8 mouse cellular contexts compared by ENCODE assay signal in the genomic region with DNA sequence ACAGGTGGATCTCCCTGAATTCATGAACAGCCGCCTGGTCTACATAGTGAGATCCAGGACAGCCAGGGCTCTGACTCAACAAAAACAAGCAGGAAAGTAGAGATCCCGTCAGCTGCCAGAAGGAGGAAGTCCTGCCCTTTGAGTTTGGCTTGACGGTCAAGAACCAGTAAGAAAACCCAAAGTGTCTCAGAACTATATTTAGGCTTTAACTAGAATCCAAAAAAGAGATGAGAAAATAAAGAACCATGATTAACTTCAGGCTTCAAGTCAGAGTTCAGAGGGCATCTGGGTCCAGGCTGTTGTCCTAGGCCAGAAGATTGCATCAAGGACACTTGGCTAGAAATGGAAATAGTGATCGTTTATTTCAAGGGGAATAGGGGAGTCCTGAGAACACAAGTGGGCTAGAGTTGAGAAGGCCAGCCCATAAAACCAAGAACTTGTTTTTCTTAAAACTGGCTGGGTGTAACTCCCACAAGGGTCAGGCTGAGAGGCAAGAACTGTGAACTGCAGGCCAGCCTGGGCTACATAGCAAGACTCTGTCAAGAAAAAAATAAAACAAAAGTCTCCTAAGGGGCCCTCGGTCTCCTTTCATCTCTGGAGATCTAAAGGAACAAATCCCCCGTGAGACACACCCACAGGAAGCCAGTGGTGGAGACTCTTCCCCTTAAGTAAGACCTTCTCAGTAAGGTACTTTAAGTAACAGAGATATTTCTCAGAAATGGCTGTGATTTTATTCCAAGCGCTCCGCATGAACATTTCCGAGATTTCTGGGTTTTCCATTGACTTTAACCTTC. TPM values are rescaled to one million over a fixed set of nuclear protein-coding genes. Genes with fewer than 3 reads are reported as not detected.
DNase-seq lines count a peak whose midpoint lies in the region; ATAC-seq and TF ChIP-seq lines count a peak whose summit lies in the region.

No protein-coding gene starts in this region.

- TF ChIP-seq CTCF in MEL (IDR thresholded peaks at IDR 0.05 in 2 of 3, conservative IDR thresholded peaks at IDR 0.05 in 1 of 3; ENCODE audit: control insufficient read depth in 1 of 3, insufficient read depth in 1 of 3, low read depth in 2 of 3, low read length in 3 of 3, poor library complexity in 1 of 3, severe bottlenecking in 1 of 3): peak in 2 of 3 experiments; percentile 27 to 39; a peak in 3 of 6 replicates

- TF ChIP-seq EP300 in MEL (IDR thresholded peaks at IDR 0.05; ENCODE audit: low read depth in 1 of 2, low read length in 2 of 2): no peak

- peak; percentile 83 for ATAC-seq in inflammation-experienced regulatory T-cells, adult 6 months
- ATAC-seq in megakaryocyte progenitor cell, adult 5-6 weeks (replicated peaks; ENCODE audit: poor library complexity): peak; percentile 49; the same call in 1 of the 2 replicates
- ATAC-seq in hindbrain, embryonic 16.5 days: no peak

- no peaks in the 10 kb centered on the region for H3K79me2 ChIP-seq in MEL (ENCODE audit: control insufficient read depth, insufficient read depth, low read length, poor library complexity)

- H3K27ac ChIP-seq in MEL (ENCODE audit: control insufficient read depth, low read depth, low read length): no peak overlapping the region
- no peak overlapping the region for H3K27ac ChIP-seq in hindbrain, embryonic 16.5 days (ENCODE audit: low read depth, low read length)
- H3K27ac ChIP-seq in forebrain, embryonic 10.5 days: no peak overlapping the region

- H3K4me2 ChIP-seq in hindbrain, embryonic 16.5 days (ENCODE audit: low read length): no peak overlapping the region

- peaks cover 1 to 9% of the 10 kb centered on the region in 2 experiments; a peak in 3 of 4 replicates for H3K4me1 ChIP-seq in MEL (ENCODE audit: control insufficient read depth in 1 of 2, insufficient read depth in 2 of 2, low read length in 2 of 2)
- H3K4me1 ChIP-seq in hindbrain, embryonic 16.5 days (ENCODE audit: control insufficient read depth, insufficient read depth, low read depth, low read length): peaks cover 15% of the 10 kb centered on the region
- H3K4me1 ChIP-seq in forebrain, embryonic 10.5 days: peaks cover 32% of the 10 kb centered on the region

- 84% methylated on average over 9 of the region's 9 CpGs for WGBS in hindbrain, embryonic 16.5 days
- WGBS in forebrain, embryonic 10.5 days: 84% methylated on average over 9 of the region's 9 CpGs

- no peak overlapping the region for H3K4me3 ChIP-seq in MEL (ENCODE audit: control insufficient read depth in 1 of 2, insufficient read depth in 1 of 2, low read depth in 2 of 2, low read length in 2 of 2)
- H3K4me3 ChIP-seq in hindbrain, embryonic 16.5 days (ENCODE audit: low read length): no peak overlapping the region
- no peak overlapping the region for H3K4me3 ChIP-seq in forebrain, embryonic 10.5 days

- H3K27me3 ChIP-seq in MEL (ENCODE audit: control insufficient read depth in 1 of 2, insufficient read depth in 2 of 2, low read length in 2 of 2): no peaks in the 10 kb centered on the region
- no peaks in the 10 kb centered on the region for H3K27me3 ChIP-seq in hindbrain, embryonic 16.5 days (replicated peaks; ENCODE audit: control insufficient read depth, insufficient read depth, low read length)
- peaks cover 13% of the 10 kb centered on the region for H3K27me3 ChIP-seq in forebrain, embryonic 10.5 days (ENCODE audit: poor library complexity, severe bottlenecking)

- peak; percentile 47 for TF ChIP-seq RAD21 in MEL (IDR thresholded peaks at IDR 0.05; ENCODE audit: low read depth, low read length)

- no peaks in the 10 kb centered on the region for H3K9me3 ChIP-seq in MEL (replicated peaks; ENCODE audit: insufficient read depth, low read length)
- no peaks in the 10 kb centered on the region for H3K9me3 ChIP-seq in hindbrain, embryonic 16.5 days (ENCODE audit: control insufficient read depth, low read length)
- no peaks in the 10 kb centered on the region for H3K9me3 ChIP-seq in forebrain, embryonic 10.5 days

- peaks cover 0 to 10% of the 10 kb centered on the region in 2 experiments; a peak in 2 of 4 replicates for H3K36me3 ChIP-seq in MEL (ENCODE audit: control insufficient read depth in 1 of 2, insufficient read depth in 2 of 2, low read length in 2 of 2)
- H3K36me3 ChIP-seq in hindbrain, embryonic 16.5 days (ENCODE audit: control insufficient read depth, insufficient read depth, low read length): no peaks in the 10 kb centered on the region
- H3K36me3 ChIP-seq in forebrain, embryonic 10.5 days (replicated peaks): no peaks in the 10 kb centered on the region

- peak; percentile 56 for DNase-seq in gastrocnemius, postnatal 25 days
- DNase-seq in gastrocnemius, postnatal 10 days: no peak
- peak; percentile 54 for DNase-seq in MEL (ENCODE audit: low read depth, low spot score)
- DNase-seq in forebrain, embryonic 10.5 days (ENCODE audit: extremely low spot score, low spot score): no peak
- no peak for DNase-seq in cerebellum, adult 18-20 months

- no peak for TF ChIP-seq POLR2A in MEL (IDR thresholded peaks at IDR 0.05; ENCODE audit: control insufficient read depth in 1 of 2, insufficient read depth in 1 of 2, low read depth in 1 of 2, low read length in 2 of 2, poor library complexity in 1 of 2)

- no peak overlapping the region for H3K9ac ChIP-seq in MEL (ENCODE audit: control insufficient read depth, low read depth, low read length, poor library complexity, severe bottlenecking)
- H3K9ac ChIP-seq in hindbrain, embryonic 16.5 days (ENCODE audit: low read depth, low read length): no peak overlapping the region

TF ChIP-seq in MEL, 35 proteins besides CTCF, POLR2A, EP300 and RAD21:
- TF ChIP-seq ETS1 (IDR thresholded peaks at IDR 0.05; ENCODE audit: low read depth, low read length): 0 out of 2 replicates have a peak, but pooled peaks have one; percentile 25
- no peak for TF ChIP-seq TBP (IDR thresholded peaks at IDR 0.05; ENCODE audit: low read depth, low read length)
- TF ChIP-seq CHD2 (IDR thresholded peaks at IDR 0.05; ENCODE audit: low read length): no peak
- no peak for TF ChIP-seq MYC (IDR thresholded peaks at IDR 0.05; ENCODE audit: low read depth, low read length)
- no peak for TF ChIP-seq USF1 (IDR thresholded peaks at IDR 0.05; ENCODE audit: low read depth, low read length)
- no peak for TF ChIP-seq GATA1 (IDR thresholded peaks at IDR 0.05; ENCODE audit: low read depth, low read length)
- peak; percentile 49 for TF ChIP-seq SMC3 (IDR thresholded peaks at IDR 0.05; ENCODE audit: low read depth, low read length)
- TF ChIP-seq ZC3H11A (IDR thresholded peaks at IDR 0.05; ENCODE audit: low read depth, low read length): peak; percentile 36; the same call in 1 of the 2 replicates
- no peak for TF ChIP-seq ZNF384 (IDR thresholded peaks at IDR 0.05; ENCODE audit: low read depth, low read length)
- no peak for TF ChIP-seq KAT2A (conservative IDR thresholded peaks at IDR 0.05; ENCODE audit: low read depth, low read length)
- no peak for TF ChIP-seq SIN3A (IDR thresholded peaks at IDR 0.05; ENCODE audit: low read length)
- TF ChIP-seq MAZ (IDR thresholded peaks at IDR 0.05; ENCODE audit: low read depth, low read length): no peak
- TF ChIP-seq MEF2A (IDR thresholded peaks at IDR 0.05; ENCODE audit: extremely low read depth, insufficient replicate concordance, low read depth, low read length, poor library complexity, severe bottlenecking): no peak
- TF ChIP-seq NRF1 (IDR thresholded peaks at IDR 0.05; ENCODE audit: insufficient read depth, low read depth, low read length, poor library complexity, severe bottlenecking): no peak
- no peak for TF ChIP-seq TCF12 (IDR thresholded peaks at IDR 0.05; ENCODE audit: low read depth, low read length)
- no peak for TF ChIP-seq GABPA (IDR thresholded peaks at IDR 0.05; ENCODE audit: low read depth, low read length)
- TF ChIP-seq JUND (IDR thresholded peaks at IDR 0.05; ENCODE audit: low read depth, low read length): no peak

RNA-seq across cellular contexts. Expression of a gene that starts 32.7 kb away (rescaled TPM):
- 1 to 10 TPM; 4.2 to 5.0 TPM for total RNA-seq in gastrocnemius, postnatal 25 days (2021)
- total RNA-seq in gastrocnemius, postnatal 10 days (2021): 10 to 100 TPM in 1 of 2 experiments, 1 to 10 TPM in 1; 9.4 to 10.7 TPM
- 3.3 and 5.3 TPM in 2 replicates for total RNA-seq in MEL (2012; rRNA removed)
- polyA plus RNA-seq in MEL (2012; ENCODE audit: insufficient read depth in 1 of 2, insufficient read length in 2 of 2, low read depth in 1 of 2, low replicate concordance in 2 of 2, missing spikeins in 1 of 2): 1 to 10 TPM in 1 of 2 experiments, not detected in 1; 3.5 TPM
- polyA plus RNA-seq in inflammation-experienced regulatory T-cells, adult 6 months (2017; shearing (Covaris generic)): 10 to 100 TPM in 1 of 3 experiments, 1 to 10 TPM in 2; 3.3 to 10.1 (median 9.1) TPM
- 0.12 TPM in 1 of 2 replicates, not detected in the other for total RNA-seq in megakaryocyte progenitor cell, adult 5-6 weeks (2015)
- total RNA-seq in megakaryocyte progenitor cell, adult 5-6 weeks (2017): not detected in 2 replicates
- polyA plus RNA-seq in hindbrain, embryonic 16.5 days (2015; fragmentation: Nextera tagmentation; extraction: Ambion mirVana): 1.2 and 1.4 TPM in 2 replicates
- 2.3 TPM in 2 replicates for polyA plus RNA-seq in forebrain, embryonic 10.5 days (2016; fragmentation: Nextera tagmentation; extraction: Ambion mirVana)

RNA-seq across cellular contexts. Expression of a gene that starts 49.1 kb away (rescaled TPM):
- 1 to 10 TPM; 3.1 to 4.2 TPM for total RNA-seq in gastrocnemius, postnatal 25 days (2021)
- 1 to 10 TPM; 2.4 to 3.1 TPM for total RNA-seq in gastrocnemius, postnatal 10 days (2021)
- 0.13 and 0.15 TPM in 2 replicates for total RNA-seq in MEL (2012; rRNA removed)
- polyA plus RNA-seq in MEL (2012; ENCODE audit: insufficient read depth in 1 of 2, insufficient read length in 2 of 2, low read depth in 1 of 2, low replicate concordance in 2 of 2, missing spikeins in 1 of 2): 1 to 10 TPM in 1 of 2 experiments, not detected in 1; 3.4 TPM
- polyA plus RNA-seq in inflammation-experienced regulatory T-cells, adult 6 months (2017; shearing (Covaris generic)): 10 to 100 TPM in 2 of 3 experiments, 1 to 10 TPM in 1; 4.6 to 23.5 (median 19.0) TPM
- 39.5 and 43.6 TPM in 2 replicates for total RNA-seq in megakaryocyte progenitor cell, adult 5-6 weeks (2015)
- total RNA-seq in megakaryocyte progenitor cell, adult 5-6 weeks (2017): 12.5 and 15.5 TPM in 2 replicates
- 1.1 and 1.2 TPM in 2 replicates for polyA plus RNA-seq in hindbrain, embryonic 16.5 days (2015; fragmentation: Nextera tagmentation; extraction: Ambion mirVana)
- 0.35 and 0.50 TPM in 2 replicates for polyA plus RNA-seq in forebrain, embryonic 10.5 days (2016; fragmentation: Nextera tagmentation; extraction: Ambion mirVana)

Comparison
In these comparisons a context has a peak if more than half of its experiments do, and no peak if none do; other contexts are left out.
1. DNase-seq: peak in gastrocnemius, postnatal 25 days (single experiment) and MEL (single experiment); none in gastrocnemius, postnatal 10 days (single experiment), forebrain, embryonic 10.5 days (single experiment) and cerebellum, adult 18-20 months (0 of 2).